Mouse (Mus musculus) CD4-positive, CD25-positive, alpha-beta regulatory T cell, adult 2 months (primary cell): Measurements from ENCODE around the gene Lpcat1.

Experiments used
- DNase-seq: peaks from one replicate; pipeline ENCODE4 v3.0.0-alpha.2; 2012; ENCODE audit warnings: low read depth, low spot score

The Lpcat1 gene

DNA sequence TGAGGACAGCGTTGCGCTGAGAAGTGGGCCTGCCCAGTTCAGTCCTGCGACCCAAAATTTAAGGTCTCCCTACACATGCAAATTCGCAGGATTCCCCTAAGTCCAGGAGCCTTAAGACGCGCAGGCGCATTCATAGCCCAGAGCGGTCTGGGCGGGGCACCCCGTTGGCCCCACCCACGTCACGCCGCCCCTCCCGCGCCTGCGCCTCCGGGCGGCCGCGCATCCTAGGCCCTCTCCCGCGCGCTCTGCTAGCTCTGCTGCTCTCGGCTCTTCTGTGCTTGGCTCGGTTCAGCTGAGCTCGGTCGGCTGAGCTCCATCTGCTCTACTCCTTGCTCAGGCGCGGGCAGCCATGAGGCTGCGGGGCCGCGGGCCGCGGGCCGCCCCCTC is at the start of gene Lpcat1:
TSS of gene Lpcat1 (plus strand) at position 164 of the 387 bp plus-strand sequence.
- DNase-seq, result peak; percentile 94

DNA sequence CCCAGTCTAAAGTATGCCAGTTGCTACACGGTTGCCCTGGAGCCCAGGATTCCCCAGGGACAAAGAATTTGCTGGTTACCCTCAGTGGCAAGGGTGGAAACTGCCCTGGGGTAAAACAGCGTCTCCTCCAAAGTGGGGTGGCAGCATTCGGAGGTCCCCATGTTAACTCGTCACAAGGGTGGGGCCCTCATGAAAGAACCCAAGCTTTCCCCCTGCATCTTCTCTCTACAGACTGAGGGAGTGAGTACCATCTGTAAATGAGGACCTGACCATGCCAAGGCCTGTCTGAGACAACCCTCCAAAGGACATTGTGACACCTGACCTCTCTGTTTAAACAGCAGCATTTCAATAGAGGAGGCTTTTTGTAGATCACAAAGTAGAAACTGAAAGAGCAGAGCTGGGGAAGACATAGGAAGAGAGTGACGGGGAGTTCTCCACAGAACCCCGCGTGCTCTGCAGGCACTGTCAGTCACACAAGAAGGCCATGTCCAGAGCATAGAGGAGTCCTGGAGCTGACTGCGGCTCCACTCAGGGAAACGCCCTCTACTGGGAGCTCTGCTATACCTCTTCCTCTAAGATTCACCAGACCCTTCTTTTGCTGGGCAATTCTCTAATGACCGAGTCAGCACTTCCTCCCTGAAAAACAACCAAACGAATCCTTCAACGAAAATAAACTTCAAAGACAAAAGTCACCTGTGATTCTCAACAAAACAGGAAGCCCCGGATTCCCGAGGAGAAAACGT is 49.3 kb upstream of the Lpcat1 start:
- DNase-seq, result peak; percentile 35

DNA sequence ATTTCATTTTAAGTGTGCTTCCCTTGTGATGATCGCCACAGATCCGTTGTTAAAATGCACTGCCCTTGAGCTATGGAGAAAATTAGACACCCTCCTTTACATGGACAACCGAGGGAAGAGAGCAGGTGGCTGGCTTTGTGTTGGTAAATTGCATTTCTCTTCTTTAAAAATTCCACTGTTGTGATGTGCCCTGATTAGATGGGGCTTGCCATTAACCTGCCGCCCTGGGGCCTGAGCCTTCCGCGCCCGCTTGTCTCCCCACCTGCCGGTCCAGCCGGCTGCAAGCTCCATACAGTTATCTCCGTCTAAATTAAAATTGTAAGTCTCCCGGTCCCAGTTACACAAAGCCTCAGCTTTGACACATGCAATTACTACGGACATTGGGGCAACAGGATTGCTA is 48.7 kb upstream of the Lpcat1 start:
- DNase-seq, result no peak

DNA sequence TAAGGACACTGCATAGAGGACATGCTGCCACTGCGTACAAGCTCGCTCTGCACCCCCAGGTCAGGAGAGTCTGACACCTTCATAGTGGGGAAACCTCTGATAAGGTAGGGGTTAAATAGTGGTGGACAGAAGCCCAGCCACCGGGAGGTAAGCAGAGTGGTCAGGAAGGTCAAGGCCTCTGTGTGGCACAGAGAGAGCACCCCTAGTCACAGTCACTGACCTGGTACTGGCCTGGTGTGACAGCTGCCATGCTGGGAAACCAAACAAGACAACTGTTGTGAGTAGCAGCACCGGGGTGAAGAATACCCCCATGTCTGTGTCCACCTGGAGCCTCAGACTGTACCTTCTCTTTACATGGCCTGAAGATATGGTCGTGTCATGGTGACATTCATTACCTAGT is 47.8 kb upstream of the Lpcat1 start:
- DNase-seq, result no peak

DNA sequence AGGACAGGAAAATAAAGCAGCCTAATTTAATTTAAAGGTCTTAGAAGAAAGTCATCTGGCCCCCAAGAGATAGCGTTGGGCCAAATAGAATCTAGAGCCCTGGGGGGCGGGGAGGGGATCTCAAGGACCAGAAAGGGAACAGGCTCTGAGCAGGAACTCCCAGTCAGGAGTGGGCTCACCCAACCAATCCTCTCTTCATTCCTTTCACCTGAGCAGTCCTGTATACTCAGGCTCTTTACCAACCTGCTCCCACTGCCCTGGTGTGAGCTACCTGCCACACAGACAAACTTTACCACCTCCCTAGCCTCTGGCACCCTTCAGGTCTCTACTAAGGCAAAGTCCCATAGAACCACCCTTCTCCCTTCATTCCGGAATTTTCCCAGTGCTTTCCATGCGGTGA is 44.0 kb upstream of the Lpcat1 start:
- no peak for DNase-seq

DNA sequence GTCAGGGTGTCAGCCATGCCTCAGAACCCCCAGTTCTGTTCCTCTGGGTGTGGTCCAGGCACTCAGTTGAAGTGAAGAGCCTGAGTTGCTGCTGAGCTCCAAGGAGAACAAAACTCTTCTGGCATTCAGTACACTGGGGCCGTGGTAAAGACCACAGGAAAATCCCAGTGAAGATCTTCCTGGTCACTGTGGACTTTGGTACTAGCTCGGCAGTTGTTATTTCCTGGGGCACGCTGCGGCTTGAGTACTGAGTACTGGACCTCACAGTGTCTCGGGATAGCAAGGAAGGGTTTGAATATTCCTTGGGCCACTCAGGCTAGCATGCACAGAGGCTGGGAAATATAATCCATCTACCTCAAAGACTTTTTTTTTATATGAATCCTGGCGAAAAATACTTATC is 42.0 kb upstream of the Lpcat1 start:
- DNase-seq, result no peak

DNA sequence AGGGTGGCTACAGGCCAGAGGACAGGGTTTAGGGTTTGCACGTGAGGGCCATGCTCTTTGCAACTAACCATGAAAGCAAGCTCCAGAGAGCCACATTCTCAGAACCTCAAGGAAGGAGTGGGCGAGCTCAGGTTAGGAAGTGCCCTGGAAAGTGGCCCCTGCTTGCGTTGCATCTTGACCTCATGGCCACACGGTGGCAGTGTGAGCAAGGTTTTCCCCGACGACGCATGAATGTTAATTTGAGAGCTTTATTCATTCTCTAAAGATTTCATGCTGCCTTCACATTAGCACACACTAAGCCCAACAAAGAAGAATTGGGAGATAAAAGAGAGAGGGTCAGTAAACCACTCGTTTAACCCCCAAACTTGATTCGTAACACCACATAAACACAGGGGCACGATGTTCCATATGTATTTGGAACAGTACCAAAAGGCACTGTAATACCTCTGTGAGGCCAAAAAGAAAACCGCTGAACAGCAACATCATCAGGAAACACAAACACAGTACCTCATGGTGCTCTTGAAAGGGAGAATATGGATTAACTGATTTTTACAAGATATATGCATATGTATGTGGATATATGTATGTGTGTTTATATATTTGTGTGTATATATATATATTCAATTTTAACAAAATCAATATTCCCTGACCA is 41.0 kb upstream of the Lpcat1 start:
- DNase-seq, result peak; percentile 88

DNA sequence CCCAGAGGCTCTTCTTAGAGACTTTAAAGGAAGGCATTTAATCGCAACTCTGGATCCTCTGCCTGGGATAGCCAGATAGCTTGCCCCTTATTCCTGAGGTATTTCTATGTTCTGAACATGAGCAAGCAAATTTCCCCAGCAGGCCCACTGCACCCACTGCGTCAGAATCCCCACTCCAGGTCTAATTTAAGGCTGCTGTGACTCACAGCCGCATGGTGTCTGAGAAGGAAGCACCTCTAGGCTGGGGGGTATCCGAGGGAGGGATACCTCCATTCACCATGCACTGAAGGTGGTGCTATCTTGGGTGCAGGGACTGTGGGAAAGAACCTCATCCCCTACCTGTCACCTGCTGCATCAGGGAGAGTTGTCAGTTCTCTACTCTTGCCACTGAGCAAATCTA is 40.4 kb upstream of the Lpcat1 start:
- DNase-seq, result no peak

DNA sequence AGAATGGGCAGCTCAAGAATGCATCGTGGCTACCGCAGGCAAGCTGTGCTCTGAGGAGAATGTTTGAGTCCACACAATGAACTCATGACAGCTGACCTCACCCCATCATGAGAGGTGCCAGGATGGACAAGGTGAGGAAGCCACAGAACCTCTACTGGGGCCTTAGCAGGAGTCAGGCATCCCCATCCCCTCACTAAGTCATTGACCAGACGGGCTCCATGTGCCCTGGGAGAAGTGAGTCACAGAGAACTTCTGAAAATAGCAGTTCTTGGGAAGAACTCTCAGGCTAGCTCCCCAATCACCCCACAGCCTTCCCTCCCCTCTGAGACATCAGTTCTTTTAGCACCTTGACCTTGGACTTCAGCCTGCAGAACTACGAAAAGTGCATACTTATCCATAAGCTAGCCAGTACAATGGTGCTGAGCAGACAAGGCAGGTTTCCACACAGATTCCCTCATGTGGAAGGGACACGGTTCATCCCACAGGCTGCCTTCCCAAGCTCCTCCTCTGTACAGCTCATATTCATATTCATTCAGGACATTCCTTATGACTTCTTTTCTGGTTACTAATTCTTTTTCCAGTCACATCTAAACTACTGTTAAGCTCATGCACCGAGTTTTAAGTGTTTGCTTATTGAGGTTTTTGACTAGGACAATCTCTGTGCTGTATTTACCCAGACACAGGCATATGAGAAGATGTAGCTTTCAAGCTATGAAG is 37.2 kb upstream of the Lpcat1 start:
- no peak for DNase-seq

DNA sequence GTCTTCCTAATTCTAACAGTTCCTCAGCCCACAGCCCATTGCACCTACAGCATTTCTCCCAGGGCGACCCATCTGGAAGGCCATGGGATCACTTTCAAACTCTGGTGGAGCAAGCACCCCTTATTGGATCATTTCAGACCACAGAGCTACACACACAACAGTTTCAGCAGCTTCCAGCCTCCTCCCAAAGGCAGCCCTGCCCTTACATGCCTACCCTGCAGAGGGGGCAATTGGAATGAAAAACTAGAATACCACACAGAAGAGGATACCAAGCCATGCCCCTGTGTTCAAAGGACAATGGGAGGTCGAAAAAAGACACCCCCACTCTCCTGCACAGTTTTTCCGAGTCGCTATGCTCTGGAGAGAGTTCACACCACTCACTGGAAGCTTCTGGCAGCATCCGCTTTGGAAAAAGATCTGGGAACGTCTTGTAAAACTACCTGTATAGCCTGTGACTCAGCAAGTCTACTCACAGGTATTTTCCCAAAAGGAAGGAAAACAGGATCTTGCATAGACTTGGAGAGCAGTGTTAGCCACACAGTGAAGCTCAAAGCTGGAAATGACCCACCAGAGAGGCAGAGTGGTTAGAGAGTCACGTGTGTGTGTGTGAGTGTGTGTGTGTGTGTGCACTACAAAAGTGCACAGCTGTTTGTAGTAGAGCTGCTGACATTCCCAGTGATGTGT is 34.4 kb upstream of the Lpcat1 start:
- no peak for DNase-seq

DNA sequence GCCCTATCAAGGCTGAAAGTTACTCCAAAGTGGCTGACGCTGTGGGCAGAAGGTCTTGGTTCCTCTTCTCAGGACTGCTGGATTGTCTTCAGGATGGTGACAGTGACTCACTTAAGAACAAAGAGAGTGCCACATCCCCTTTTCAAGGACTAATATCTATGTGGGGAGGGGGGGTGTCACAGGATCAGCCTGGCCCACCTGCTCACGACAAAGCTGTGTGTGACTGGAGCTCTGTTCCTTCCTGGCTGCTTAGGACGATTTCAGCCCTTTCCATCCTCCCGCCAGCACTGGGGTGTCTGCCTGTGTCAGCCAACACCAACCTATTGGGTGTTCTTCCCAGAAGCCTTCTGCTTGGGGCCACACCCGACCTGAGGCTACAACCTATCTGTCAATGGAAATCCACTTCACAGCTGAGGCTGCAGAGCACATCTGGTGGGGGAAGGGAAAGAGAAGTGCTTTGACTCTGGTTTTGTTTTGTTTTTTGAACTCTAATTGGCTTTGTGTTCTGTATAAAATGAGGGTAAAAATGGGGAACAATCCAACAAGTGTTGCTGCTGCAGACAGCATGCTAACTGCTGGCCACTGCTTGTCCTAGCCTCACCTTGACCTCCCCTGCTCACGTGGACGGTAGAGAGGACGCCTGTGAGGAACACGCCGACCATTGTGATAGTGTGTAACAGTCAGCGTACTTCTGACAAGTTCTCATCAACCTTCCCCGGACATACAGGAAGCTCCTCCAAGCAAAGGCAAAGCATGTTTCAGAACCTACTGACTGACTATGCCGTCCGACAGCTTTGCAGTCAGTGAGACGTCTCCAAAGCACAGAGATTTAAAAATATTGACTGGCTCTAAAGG is 33.1 kb upstream of the Lpcat1 start:
- DNase-seq, result peak; percentile 44

DNA sequence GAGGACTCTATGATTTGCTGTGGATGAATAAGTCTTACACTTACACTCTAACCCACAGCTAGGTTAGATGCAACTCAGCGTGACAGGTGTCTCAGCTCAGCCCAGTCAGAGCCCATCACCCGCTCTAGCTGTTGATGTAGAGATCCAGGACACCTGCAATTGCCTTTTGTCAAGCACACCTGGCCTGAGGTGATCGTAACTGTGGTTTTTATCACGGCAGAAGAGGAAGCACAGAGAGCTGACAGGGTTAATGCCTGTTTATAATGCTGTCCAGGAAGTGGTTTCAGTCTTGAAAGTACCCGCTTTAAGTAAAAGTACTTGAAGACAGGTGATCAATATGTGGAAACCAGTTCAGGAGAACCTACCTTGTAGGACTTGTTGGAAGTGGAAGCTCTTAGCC is 32.3 kb upstream of the Lpcat1 start:
- DNase-seq, result peak; percentile 56

DNA sequence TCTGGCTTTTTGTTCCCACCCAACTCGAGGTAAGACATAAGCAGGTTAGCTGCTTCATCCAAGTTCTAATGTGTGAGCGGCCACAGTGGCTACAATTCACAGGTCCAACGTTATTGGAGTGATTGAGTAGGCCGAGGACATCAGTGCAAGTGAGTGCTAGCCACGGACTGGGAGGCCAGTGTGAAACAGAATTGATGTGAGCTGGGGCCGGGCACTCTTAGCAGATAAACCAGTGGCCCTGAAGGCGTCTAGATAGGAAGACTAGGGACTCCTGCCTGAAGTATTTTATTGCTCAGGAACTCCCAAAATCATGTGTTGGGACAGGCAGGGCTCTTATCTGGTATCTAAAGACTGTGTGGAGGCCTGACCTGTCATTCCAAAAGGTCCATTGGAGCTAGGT is 31.3 kb upstream of the Lpcat1 start:
- no peak for DNase-seq

DNA sequence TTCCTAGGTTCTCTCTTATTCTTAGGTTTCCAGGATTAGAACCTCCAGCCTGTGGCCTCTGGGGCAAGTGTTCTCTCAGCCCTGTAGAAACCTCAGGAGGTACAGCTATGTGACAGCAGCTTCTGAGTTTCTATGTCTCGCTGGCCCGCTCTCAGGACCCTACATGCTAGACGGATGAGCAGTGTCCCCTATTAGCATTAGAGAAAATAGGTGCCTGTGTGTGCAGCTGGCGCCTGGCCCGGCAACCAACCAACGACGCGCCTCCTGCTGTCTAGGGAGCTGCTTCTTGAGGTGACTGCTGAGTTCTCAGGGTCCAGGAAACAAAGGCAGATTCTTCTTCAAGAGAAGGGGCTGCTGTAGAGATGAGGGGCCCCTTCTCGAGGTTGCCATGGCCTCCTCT is 27.9 kb upstream of the Lpcat1 start:
- no peak for DNase-seq

DNA sequence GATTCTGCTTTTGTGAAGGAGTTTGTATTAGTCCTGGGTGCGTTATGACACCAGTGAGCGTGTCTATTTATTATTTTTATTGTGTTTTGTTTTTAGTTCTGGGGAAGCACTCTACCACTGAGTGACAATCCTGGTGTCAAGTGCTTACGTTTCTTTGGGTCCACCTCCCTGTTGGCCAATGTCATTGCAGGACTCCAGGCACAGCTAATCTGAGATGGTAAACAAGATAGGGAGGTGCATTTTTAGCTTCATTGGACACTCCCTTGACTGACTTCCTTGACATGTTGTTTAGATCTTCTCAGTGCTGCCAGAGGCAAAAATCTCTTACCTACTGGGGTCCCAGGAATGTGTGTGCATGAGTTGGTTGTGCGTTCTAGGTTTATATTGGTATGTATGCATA is 26.0 kb upstream of the Lpcat1 start:
- no peak for DNase-seq

DNA sequence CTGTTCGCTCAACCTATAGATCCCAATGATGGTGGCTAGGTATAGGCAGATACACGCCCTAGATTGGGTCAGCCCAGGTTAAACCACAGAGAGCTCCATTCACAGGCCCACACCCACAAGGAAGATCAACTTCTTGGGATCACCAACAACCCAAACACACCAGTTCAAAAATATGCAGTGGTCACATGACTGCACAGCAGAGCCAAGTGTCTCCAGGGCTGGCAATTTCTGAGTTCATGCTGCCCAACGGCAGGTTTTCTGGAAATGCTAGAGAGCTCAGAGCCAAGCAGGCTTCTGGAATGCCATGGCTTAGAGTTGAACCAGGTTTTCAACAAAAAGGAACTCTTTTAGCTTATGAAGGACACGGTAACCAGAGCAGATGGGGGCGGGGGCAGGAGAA is 25.3 kb upstream of the Lpcat1 start:
- DNase-seq, result no peak

DNA sequence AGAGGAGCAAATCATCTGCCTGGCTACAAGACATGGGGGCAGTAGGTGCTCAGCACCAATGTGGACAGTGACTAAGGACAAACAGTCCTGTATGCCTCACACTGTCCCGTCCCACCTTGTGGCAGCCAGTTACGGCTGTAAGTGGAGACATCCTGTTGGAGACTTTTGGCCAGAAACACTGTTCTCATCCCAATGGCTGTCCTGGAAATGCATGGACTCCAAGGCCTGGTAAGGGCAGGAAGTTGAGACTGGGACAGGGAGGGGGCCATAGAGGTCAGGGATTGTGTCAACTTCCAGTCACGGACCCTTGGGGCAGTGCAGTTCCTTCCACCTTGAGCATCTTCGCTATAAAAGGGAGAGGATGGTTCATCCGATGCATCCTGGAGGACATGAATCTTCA is 24.6 kb upstream of the Lpcat1 start:
- no peak for DNase-seq

DNA sequence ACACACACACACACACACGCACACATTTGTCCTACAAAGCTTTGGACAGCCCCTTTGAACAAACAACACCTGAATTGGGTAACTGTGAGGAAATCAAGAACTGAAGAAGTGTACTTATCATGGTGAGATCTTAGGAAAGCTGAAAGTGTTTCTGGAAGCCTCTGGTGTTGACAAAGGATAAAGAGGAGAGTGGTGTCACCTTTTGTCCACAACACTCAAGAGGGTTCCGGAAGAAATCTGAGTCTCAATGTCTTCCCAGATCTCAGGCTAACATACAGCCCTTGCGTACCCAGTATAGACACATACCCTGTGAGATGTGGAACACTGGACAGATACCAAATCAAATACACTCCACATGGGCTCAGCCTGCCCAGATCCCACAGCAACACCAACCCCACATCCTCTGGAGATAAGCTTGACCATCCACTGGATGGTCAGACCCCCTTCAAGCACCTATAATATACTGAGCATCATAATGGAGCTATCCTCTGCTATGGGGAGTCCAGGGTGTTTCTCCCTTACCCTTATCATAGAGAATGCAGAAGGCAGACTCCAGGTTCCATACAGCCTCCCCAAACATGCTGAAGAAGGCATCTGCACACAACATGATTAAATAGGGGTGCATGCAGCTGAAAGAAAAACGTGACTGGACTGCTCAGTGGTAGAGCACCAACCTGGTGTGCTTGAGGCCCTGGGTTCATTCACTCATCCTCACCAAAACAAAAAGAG is 23.7 kb upstream of the Lpcat1 start:
- DNase-seq, result no peak

DNA sequence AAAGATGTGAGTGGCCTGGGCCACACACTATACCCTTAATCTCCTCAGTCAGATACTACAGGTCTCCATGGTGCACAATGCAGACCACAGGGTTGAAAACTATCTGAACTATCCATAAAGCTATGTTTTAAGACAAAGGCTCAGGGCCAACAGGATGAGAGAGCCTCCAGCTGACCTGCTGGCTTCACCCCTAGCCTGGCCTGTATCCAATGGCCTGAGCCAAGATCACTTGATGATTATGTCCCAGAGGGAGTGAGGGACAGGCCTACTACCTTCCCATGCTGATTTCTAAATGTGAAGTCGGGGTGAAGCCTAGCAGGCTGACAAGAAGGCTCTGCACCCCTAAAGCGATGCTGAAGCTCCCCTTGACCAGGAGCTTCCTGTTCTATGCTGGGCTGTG is 21.9 kb upstream of the Lpcat1 start:
- DNase-seq, result no peak

DNA sequence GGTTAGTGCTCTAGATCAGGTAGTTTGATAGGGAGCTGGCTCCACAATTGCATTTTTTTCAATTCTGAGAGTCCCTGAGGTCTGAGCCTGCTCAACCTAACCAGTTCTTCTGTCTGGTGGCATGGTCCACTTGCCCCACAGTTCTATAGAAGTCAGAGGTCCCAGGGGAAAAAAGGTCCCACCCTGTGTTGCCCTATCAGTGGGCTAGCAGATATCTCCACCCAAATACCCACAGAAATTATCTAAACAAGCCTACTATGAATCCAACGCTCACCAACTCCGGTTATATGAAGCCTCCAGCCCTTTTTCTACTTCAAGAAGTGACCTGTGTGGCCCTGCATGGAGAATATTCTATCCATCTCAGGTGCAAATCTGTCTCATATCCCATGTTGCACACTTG is 20.9 kb upstream of the Lpcat1 start:
- DNase-seq, result no peak

DNA sequence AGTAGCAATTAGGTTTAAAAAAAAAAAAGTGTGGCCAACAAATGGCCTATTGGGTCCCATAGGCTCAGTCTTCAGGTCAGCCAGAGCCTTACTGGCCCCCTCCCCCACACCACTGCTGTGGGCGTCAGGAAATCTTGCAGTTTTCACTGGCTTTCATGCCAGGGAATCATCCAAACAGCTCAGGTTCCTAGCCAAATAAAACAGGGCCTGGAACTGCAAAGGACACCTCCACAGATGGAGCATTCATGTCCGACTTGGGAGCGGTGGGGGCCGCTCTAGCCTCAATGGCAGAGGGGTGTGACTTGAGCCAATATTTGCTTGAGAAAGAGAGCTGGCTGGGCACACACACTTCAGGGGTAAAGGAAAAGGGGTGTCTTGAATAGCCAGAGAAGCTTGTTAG is 20.5 kb upstream of the Lpcat1 start:
- DNase-seq, result no peak
